Mouse (Mus musculus): ENCODE data around the gene Gm49378.

- TF ChIP-seq CTCF (IDR thresholded peaks at IDR 0.05; ENCODE audit: control insufficient read depth, insufficient read depth, insufficient read length) (peak; percentile 73), MYOG (IDR thresholded peaks at IDR 0.05; ENCODE audit: control insufficient read depth, extremely low read depth, insufficient read length) (no peak), MAX (IDR thresholded peaks at IDR 0.05) (no peak), USF1 (IDR thresholded peaks at IDR 0.05; ENCODE audit: low read depth) (no peak), MYOD1 (IDR thresholded peaks at IDR 0.05; ENCODE audit: control insufficient read depth, insufficient read length, low read depth) (no peak), CEBPB (IDR thresholded peaks at IDR 0.05; ENCODE audit: low read depth) (no peak)
These were observed 22.4 kb upstream of the Gm49378 start, which contains the start of gene Mdp1 for GRCm38 (mm10) chr14:55659960-55660573.

Data from C2C12 (cell line).